In the genomic region with DNA sequence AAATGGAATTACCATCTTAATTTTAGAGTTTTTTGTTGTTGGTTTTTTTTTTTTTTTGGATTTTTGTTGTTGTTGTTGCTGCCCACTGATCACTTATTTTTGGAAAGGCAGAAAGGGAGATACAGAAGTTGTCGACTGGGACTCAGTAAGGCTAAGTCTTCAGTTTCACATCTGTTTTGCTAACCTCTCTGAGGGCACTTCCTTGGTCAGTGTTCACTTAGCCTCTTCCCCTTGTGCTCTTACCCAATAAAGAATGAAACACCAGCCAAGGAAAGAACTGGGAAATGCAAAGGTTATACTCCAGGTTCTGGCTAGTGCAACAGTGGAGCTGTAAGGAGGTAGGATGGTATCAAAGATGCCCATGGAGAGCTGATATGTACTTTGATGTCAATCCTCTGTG, we compare ENCODE assay signal across 17 mouse cellular contexts. TPM values are rescaled to one million over a fixed set of nuclear protein-coding genes. Genes with fewer than 3 reads are reported as not detected.
"Had no signal": no experiment of that assay in that cellular context is flagged by ENCODE, and none has a peak within 500 bp of the region (broad histone marks: within the 10 kb centered on the region; RNA-seq: fewer than 3 reads in every experiment).

No protein-coding gene starts in this region.

- H3K27me3 ChIP-seq: neural tube, embryonic 12.5 days; neural tube, embryonic 15.5 days; stomach, embryonic 15.5 days had no signal

- H3K4me1 ChIP-seq: neural tube, embryonic 12.5 days; neural tube, embryonic 13.5 days; neural tube, embryonic 15.5 days; stomach, embryonic 15.5 days had no signal

- H3K27ac ChIP-seq: neural tube, embryonic 12.5 days; neural tube, embryonic 13.5 days; neural tube, embryonic 15.5 days; stomach, embryonic 15.5 days had no signal

- H3K36me3 ChIP-seq: neural tube, embryonic 12.5 days; neural tube, embryonic 13.5 days; neural tube, embryonic 15.5 days; stomach, embryonic 15.5 days had no signal

- H3K9me3 ChIP-seq: neural tube, embryonic 12.5 days; neural tube, embryonic 13.5 days; neural tube, embryonic 15.5 days; stomach, embryonic 15.5 days had no signal

- H3K4me2 ChIP-seq: neural tube, embryonic 12.5 days; neural tube, embryonic 13.5 days; neural tube, embryonic 15.5 days; stomach, embryonic 15.5 days had no signal

- H3K4me3 ChIP-seq: neural tube, embryonic 12.5 days; neural tube, embryonic 13.5 days; neural tube, embryonic 15.5 days; stomach, embryonic 15.5 days had no signal

- H3K9ac ChIP-seq: neural tube, embryonic 12.5 days; neural tube, embryonic 13.5 days; neural tube, embryonic 15.5 days; stomach, embryonic 15.5 days had no signal

- DNase-seq: retina, postnatal 1 day; right cerebral cortex, adult 18-20 months; right cerebral cortex, postnatal 14 days; right cerebral cortex, postnatal 25 days; right cerebral cortex, postnatal 4 days; spleen, adult 18-20 months; thymus, adult 18-20 months; thymus, adult 2 months; thymus, postnatal 14 days; thymus, postnatal 25 days; thymus, postnatal 36 days; thymus, postnatal 4 days had no signal

RNA-seq across cellular contexts. Expression of a gene that starts 5.8 kb away (rescaled TPM):
- total RNA-seq: neutrophil, adult 5-6 weeks had no signal
